Mouse (Mus musculus) megakaryocyte, adult 5-6 weeks (primary cell): ENCODE data around the gene Spink4. TPM values are rescaled to one million over a fixed set of nuclear protein-coding genes. Genes with fewer than 3 reads are reported as not detected.

Source experiments
- ATAC-seq: 2 replicates; pipeline ENCODE4 v1.8.0; 2016; ENCODE audit warnings: mild to moderate bottlenecking, inconsistent platforms; ENCODE audit not compliant: poor library complexity, severe bottlenecking
- total RNA-seq, 2 experiments: library from RNA; stranded (forward) in 1 of 2; stranded (reverse) in 1 of 2; fragments of 153-499, 151-499 nt in 1 of 2; fragments of 221-1000, 200-1000 nt in 1 of 2; gene quantifications; 2 replicates each; pipeline versions ENCODE4 v1.2.3 to v1.2.4; 2015 to 2017

Gene Spink4
- total RNA-seq, 2 experiments from 2014 or later, result not detected

DNA sequence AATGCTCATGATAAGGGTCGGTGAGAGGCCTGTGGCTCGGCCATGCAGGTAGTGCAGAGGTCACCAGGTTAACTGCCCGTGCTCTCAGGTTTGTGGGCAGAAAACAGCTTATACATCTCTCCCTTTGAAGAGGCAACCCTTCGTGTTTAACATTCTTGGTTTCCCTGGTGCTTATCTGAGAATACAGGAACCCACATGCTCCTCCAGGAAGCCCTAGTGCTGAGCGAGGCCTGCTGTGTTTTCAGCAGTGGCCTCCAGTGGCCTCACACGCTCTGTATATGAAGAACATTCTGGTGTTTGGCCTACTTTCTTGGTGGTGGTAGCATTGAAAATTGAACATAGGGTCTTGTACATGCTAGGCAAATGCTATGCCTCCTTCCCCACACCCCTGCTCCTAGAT lies 36.1 kb downstream of the Spink4 start:
- ATAC-seq, result no peak

DNA sequence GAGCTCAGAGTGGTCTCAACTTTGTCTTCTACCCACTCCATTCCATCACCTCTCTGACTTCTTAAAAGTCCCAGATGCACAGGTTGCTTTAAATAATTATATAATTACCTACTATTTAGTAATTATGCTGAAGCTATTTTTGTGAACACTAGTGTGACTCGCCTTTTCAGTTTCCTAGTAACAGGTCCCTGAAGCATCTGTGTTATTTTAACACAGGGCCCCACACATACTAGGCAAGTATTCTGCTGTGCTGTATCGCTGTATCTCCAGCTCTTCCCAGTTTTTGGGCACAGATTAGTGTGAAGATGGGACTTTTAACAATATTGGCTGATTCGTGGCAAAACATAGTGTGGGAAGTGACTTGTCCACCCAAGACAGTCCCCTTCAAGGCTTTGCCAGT lies 43.7 kb downstream of the Spink4 start:
- no peak for ATAC-seq

DNA sequence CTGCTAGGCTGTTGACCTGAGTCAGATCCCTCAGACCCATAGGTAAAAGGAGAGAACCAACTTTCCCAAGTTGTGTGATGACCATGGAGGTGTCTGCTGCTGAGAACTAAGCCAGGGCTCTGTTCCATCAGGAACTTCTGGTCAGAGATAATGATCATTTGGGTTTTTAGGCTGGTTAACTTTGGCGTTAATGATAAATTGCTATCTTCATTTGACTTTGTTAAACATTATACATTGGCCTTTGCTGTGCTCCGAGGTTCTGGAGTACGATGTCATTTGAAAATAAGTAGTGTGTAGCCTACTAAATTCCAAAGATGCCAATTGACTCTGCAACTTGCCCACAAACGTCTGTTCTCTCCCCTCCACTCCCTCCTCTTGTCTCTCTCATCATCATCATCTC lies 49.3 kb downstream of the Spink4 start:
- ATAC-seq, result no peak

DNA sequence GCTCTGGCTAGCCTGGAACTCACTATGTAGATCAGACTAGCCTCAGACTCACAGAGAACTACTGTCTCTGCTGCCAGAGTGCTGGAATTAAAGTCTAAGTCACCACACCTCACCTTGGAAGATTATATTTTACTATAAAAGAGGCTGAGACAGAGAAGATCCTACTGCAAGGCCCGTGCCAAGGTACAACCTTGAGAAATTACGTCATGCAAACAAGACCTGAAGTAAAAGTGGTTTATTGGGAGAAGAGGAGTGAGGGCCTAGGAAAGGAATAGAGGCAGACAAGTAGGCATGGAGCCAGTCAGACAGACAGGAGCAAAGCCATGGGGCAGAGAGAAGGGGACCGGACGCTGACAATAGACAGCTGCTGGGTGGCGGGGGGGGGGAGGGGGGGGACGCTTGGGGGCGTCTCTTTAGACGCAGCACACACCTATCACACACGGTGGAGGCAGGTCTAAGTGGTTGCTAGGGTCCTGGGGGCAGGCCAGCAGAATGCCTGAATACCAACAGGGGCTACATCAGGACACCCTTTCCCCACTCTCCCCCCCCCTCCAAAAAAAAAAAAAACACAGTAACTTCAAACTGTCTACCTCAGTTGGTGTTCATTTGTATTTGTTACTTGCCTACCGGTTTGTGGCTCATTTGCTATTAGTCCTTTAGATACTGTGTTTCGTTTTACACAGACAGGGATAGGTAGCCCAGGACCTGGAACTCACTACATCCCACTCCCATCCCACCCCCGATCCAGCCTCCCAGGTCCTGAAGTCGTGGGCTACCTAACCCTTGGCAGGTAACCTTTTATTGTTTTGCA lies 50.1 kb downstream of the Spink4 start:
- no peak for ATAC-seq

DNA sequence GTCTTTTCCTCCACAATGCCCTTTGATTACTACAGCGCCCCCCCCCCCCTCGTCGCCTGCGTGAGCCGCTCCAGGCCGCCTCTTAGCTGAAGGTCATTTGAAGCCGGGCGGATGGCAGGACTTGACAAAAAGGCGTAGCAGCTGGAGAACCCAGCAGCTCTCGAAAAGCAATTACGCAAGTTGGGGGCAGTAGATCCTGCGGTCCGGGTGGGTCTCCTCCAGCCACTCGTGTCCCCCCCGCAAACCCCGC lies 50.7 kb downstream of the Spink4 start:
- no peak for ATAC-seq

DNA sequence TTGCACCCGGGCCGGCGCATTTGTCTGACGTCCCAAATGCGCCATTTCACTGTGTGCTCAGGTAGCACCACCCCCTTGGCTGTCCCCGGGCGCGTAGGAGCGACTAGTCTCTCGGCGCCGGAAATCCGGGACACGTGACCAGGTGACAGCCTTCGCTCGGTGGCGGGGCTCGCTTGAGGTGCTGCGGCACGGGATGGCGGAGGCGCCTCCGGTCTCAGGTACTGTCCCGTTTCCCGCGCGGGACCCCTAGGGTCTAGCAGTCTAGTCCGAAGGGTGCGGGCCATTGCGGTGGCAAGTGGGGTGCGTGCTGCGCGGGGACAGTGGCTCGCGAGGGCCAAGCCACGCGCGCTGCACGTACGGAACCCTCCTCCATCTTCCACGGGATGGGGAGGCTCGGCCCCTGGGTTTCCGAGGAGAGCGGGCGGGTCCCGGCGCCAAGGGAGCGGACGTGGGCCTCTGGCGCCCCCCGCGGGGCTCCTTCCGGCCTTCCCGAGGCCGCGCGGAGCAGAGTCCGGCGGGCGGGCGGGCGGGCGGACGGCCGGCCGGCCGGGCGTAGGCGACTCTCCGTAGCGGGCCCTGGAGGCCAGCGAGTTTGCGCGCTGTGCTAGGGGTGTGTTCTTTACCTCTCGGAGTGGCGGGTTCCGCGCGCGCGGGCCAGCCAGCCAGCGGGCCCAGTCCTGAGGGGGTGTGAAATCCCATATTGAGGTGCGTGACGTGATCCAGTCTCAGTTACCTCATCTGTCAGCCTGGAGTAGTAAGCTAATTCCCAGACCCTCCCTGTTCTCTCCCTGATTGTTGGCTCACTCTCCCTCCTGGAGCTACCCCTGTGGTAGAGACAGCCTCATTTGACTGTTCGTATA lies 51.2 kb downstream of the Spink4 start, which contains the start of gene Nfx1:
Gene Nfx1 (plus strand): TSS at position 65 of the 860 bp plus-strand sequence.
- peak; percentile 95 for ATAC-seq

DNA sequence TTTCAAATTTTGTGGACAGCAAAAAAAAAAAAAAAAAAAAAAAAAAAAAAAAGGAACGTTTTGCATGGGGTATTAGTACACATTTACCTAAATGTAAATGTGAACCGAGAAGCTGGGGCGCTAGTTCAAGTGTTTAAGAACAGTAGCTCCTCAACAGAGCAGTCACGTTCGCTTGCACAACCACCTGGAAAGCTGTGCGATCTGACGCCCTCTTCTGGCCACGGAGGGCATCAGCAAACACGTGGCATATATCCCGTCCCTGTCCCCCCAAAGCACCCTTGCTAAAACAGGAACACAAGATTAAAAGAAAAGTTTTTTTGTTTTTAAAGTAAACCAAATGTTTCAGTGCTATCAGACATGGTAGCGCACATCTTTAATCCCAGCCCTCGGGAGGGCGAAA lies 51.9 kb downstream of the Spink4 start:
- ATAC-seq, result peak; percentile 39

DNA sequence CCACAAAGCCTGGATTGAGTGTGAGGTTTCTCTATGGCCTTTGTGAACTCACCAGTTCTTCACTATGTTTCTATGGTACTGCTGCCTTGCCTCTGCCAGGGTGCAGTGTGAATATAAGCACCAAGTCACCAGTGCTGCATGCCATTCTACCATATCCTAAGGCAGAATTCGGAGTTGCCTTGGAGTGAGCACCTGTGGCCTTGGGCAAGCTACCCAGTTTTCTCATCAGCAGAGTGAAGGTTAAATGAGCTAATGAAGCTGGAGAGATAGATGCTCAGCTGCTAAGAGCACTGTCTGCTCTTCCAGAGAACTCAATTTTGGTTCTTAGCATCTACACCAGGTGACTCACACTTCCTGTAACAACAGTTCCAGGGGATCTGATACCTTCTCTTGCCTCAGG lies 54.2 kb downstream of the Spink4 start:
- no peak for ATAC-seq

DNA sequence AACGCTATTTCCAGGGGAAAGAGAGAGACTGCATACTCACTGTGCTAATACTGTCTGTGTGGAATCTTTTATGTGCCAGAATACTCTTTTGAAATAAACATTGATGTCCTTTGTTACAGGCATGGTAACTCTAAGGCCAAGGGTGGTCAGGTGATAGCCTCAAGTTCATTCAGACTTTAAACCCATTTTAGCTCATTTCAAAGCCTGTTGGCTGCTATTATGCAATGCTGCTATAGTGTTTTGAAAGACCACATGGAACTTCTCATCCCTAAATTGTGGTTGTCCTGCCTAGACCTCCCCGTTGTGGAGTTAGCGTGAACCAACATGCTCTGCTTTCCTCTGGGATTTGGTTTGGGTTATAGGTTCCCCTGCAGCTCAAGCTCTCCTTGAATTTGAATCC lies 55.8 kb downstream of the Spink4 start:
- ATAC-seq, result no peak

DNA sequence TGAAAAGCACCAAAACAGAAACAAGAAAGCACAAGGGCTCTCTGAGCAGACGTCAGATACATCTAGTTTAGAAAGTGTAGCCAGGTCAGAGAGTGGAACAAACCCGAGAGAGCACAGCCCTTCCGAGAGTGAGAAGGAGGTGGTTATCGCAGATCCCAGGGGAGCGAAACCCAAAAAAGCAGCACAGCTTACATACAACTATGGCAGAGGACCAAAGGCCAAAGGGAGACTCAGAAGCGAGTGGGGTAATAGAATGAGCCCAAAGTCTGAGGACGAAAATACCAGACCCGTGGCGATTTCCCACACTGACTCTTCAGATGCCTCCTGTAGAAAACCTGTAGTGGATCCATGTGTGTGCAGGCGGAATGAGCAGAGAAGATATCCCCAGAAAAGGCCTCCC lies 56.8 kb downstream of the Spink4 start:
- ATAC-seq, result no peak

DNA sequence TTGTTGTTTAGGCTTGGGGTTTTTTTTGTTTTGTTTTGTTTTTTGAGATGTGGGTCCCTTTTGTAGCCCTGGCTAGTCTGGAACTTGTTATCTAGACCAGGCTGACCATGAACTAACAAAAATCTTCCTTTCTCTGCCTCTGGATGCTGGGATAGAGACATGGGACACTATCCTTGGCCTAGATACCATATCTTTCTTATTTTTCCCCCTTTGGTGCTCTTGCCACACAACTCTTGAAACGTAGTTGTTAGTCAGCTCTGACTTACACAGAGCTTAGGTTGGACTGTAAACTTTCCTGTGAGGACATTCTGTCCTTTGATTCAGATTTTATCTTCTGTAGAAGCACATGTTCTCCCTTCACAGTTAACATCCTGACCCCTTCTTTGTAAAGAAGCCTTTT lies 59.6 kb downstream of the Spink4 start:
- ATAC-seq, result no peak

Other genes starting within 250 kb of the Spink4 start
- gene Aptx, start 216.9 kb upstream of the Spink4 start, total RNA-seq (2015), result 10.3 and 10.4 TPM in 2 replicates
- 10.3 and 13.7 TPM in 2 replicates for gene Aptx, start 216.9 kb upstream of the Spink4 start, total RNA-seq (2017)
- gene Dnaja1, start 197.9 kb upstream of the Spink4 start, total RNA-seq (2015), result 85.6 and 91.8 TPM in 2 replicates
- 209 and 223 TPM in 2 replicates for gene Dnaja1, start 197.9 kb upstream of the Spink4 start, total RNA-seq (2017)
- gene Smu1, start 162.1 kb upstream of the Spink4 start, total RNA-seq (2015), result 56.4 and 66.7 TPM in 2 replicates
- gene Smu1, start 162.1 kb upstream of the Spink4 start, total RNA-seq (2017), result 94.9 and 100 TPM in 2 replicates
- gene B4galt1, start 66.0 kb upstream of the Spink4 start, total RNA-seq (2015), result 75.4 and 79.4 TPM in 2 replicates
- 46.4 and 57.4 TPM in 2 replicates for gene B4galt1, start 66.0 kb upstream of the Spink4 start, total RNA-seq (2017)
- 98.7 and 125 TPM in 2 replicates for gene Bag1, start 28.2 kb downstream of the Spink4 start, total RNA-seq (2015)
- gene Bag1, start 28.2 kb downstream of the Spink4 start, total RNA-seq (2017), result 276 and 281 TPM in 2 replicates
- gene Chmp5, start 28.4 kb downstream of the Spink4 start, total RNA-seq (2015), result 94.5 and 109 TPM in 2 replicates
- gene Chmp5, start 28.4 kb downstream of the Spink4 start, total RNA-seq (2017), result 150 and 185 TPM in 2 replicates
- 26.8 and 29.5 TPM in 2 replicates for gene Nfx1, start 50.9 kb downstream of the Spink4 start, total RNA-seq (2015)
- gene Nfx1, start 50.9 kb downstream of the Spink4 start, total RNA-seq (2017), result 41.1 and 46.8 TPM in 2 replicates
- gene Aqp7, start 128.1 kb downstream of the Spink4 start, total RNA-seq (2015), result not detected in 2 replicates
- gene Aqp7, start 128.1 kb downstream of the Spink4 start, total RNA-seq (2017), result not detected in 2 replicates
- not detected in 2 replicates for gene Aqp3, start 178.1 kb downstream of the Spink4 start, total RNA-seq (2015)
- gene Aqp3, start 178.1 kb downstream of the Spink4 start, total RNA-seq (2017), result 0.07 and 0.45 TPM in 2 replicates
- gene Nol6, start 204.4 kb downstream of the Spink4 start, total RNA-seq (2015), result 9.2 and 10.0 TPM in 2 replicates
- gene Nol6, start 204.4 kb downstream of the Spink4 start, total RNA-seq (2017), result 8.2 and 13.4 TPM in 2 replicates
- gene Ube2r2, start 215.7 kb downstream of the Spink4 start, total RNA-seq (2015), result 145 and 156 TPM in 2 replicates
- gene Ube2r2, start 215.7 kb downstream of the Spink4 start, total RNA-seq (2017), result 34.4 and 41.3 TPM in 2 replicates